In the genomic region with DNA sequence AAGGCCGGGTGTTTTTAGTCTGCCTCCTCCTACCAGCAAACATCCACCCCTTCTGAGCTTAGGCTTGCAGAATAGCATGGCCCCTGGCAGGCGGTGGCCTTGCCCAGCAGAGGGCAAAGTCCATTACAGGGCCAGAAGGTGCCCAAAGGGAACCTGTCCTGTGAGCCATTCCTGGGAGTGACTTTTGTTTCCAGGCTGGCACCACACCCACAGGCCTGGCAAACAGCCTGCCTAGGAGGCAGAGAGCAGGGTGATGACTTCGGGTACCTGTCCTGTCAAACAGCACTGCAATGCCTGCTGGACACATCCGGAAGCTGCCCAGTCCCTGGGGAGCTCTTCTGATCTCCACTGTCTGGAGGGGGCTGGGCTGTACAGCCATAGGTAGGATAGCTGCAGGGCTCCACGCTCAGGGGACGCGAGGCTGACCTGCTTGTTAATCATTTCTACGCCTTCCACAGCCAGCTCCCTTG, we compare ENCODE assay signal across 11 mouse cellular contexts. TPM values are rescaled to one million over a fixed set of nuclear protein-coding genes. Genes with fewer than 3 reads are reported as not detected.
A peak's percentile ranks its signal among the peaks of the same experiment; 100 is the strongest.
DNase-seq lines count a peak whose midpoint lies in the region; ATAC-seq lines count a peak whose summit lies in the region.
"Had no signal": no experiment of that assay in that cellular context is flagged by ENCODE, and none has a peak within 500 bp of the region (broad histone marks: within the 10 kb centered on the region; RNA-seq: fewer than 3 reads in every experiment).

No protein-coding gene starts in this region.

- H3K4me1 ChIP-seq in lung, embryonic 15.5 days, result peaks cover 19% of the 10 kb centered on the region
- peaks cover 36% of the 10 kb centered on the region for H3K4me1 ChIP-seq in intestine, embryonic 16.5 days (ENCODE audit: control insufficient read depth, insufficient read depth, low read length)
- peaks cover 19% of the 10 kb centered on the region for H3K4me1 ChIP-seq in stomach, embryonic 14.5 days (ENCODE audit: control insufficient read depth, insufficient read depth, low read length)

- WGBS in lung, embryonic 15.5 days, result 19% methylated on average over 8 of the region's 8 CpGs
- 25% methylated on average over 8 of the region's 8 CpGs for WGBS in intestine, embryonic 16.5 days
- 16% methylated on average over 8 of the region's 8 CpGs for WGBS in stomach, embryonic 14.5 days

- H3K27ac ChIP-seq in lung, embryonic 15.5 days, result peak overlapping the region; percentile 70
- peak overlapping the region; percentile 90 for H3K27ac ChIP-seq in intestine, embryonic 16.5 days (ENCODE audit: low read length)
- H3K27ac ChIP-seq in stomach, embryonic 14.5 days (ENCODE audit: low read length), result peak overlapping the region; percentile 56

- ATAC-seq in lung, embryonic 15.5 days (ENCODE audit: borderline replicate concordance, extremely low read depth, low FRiP score, low TSS enrichment), result no peak
- peak; percentile 88 for ATAC-seq in intestine, embryonic 16.5 days
- ATAC-seq in stomach, embryonic 14.5 days (ENCODE audit: insufficient number of reproducible peaks, insufficient read depth, low FRiP score, low read depth), result peak; percentile 86
- ATAC-seq: forebrain, embryonic 14.5 days had no signal

- no peaks in the 10 kb centered on the region for H3K36me3 ChIP-seq in lung, embryonic 15.5 days
- H3K36me3 ChIP-seq in intestine, embryonic 16.5 days (ENCODE audit: control insufficient read depth, insufficient read depth, low read length), result no peaks in the 10 kb centered on the region
- H3K36me3 ChIP-seq in stomach, embryonic 14.5 days (ENCODE audit: control insufficient read depth, insufficient read depth, low read length), result no peaks in the 10 kb centered on the region

- H3K9ac ChIP-seq in lung, embryonic 15.5 days, result no peak overlapping the region
- H3K9ac ChIP-seq in intestine, embryonic 16.5 days (ENCODE audit: low read depth, low read length), result peak overlapping the region; percentile 49
- no peak overlapping the region for H3K9ac ChIP-seq in stomach, embryonic 14.5 days (replicated peaks; ENCODE audit: low read depth, low read length)

- DNase-seq in lung, postnatal 10 days, result no peak
- peak; percentile 82 to 95 for DNase-seq in kidney, postnatal 25 days
- DNase-seq in MN1 (ENCODE audit: low spot score), result no peak
- DNase-seq in right cerebral cortex, postnatal 4 days, result no peak
- DNase-seq: adrenal gland, postnatal 14 days; cerebellum, adult 9-10 months; heart, postnatal 14 days had no signal

- no peak overlapping the region for H3K4me2 ChIP-seq in lung, embryonic 15.5 days
- H3K4me2 ChIP-seq in intestine, embryonic 16.5 days (ENCODE audit: low read depth, low read length), result peak overlapping the region; percentile 49
- H3K4me2 ChIP-seq in stomach, embryonic 14.5 days (replicated peaks; ENCODE audit: low read depth, low read length), result 0 out of 2 replicates have a peak overlapping the region, but pooled peaks have one; percentile 4

- peaks cover 10% of the 10 kb centered on the region for H3K27me3 ChIP-seq in lung, embryonic 15.5 days
- no peaks in the 10 kb centered on the region for H3K27me3 ChIP-seq in intestine, embryonic 16.5 days (replicated peaks; ENCODE audit: control insufficient read depth, insufficient read depth, low read length)
- H3K27me3 ChIP-seq in stomach, embryonic 14.5 days (ENCODE audit: control insufficient read depth, insufficient read depth, low read length), result no peaks in the 10 kb centered on the region

- H3K9me3 ChIP-seq in lung, embryonic 15.5 days, result no peaks in the 10 kb centered on the region
- H3K9me3 ChIP-seq in intestine, embryonic 16.5 days (ENCODE audit: control insufficient read depth, low read length), result no peaks in the 10 kb centered on the region
- no peaks in the 10 kb centered on the region for H3K9me3 ChIP-seq in stomach, embryonic 14.5 days (ENCODE audit: control insufficient read depth, low read depth, low read length)

- H3K4me3 ChIP-seq in lung, embryonic 15.5 days, result no peak overlapping the region
- peak overlapping the region; percentile 19 for H3K4me3 ChIP-seq in intestine, embryonic 16.5 days (ENCODE audit: low read length)
- no peak overlapping the region for H3K4me3 ChIP-seq in stomach, embryonic 14.5 days (ENCODE audit: low read depth, low read length)

RNA-seq across cellular contexts. Expression of a gene that starts 7.2 kb away (rescaled TPM):
- 20.8 and 23.0 TPM in 2 replicates for polyA plus RNA-seq in lung, embryonic 15.5 days (2015; fragmentation: Nextera tagmentation; extraction: Ambion mirVana)
- 69.5 and 74.1 TPM in 2 replicates for polyA plus RNA-seq in intestine, embryonic 16.5 days (2015; fragmentation: Nextera tagmentation; extraction: Ambion mirVana)
- polyA plus RNA-seq in stomach, embryonic 14.5 days (2014; fragmentation: Nextera tagmentation; extraction: Ambion mirVana), result 23.7 and 25.7 TPM in 2 replicates

RNA-seq across cellular contexts. Expression of a gene that starts 41.6 kb away (rescaled TPM):
- not detected in 2 replicates for polyA plus RNA-seq in lung, embryonic 15.5 days (2015; fragmentation: Nextera tagmentation; extraction: Ambion mirVana)
- polyA plus RNA-seq in intestine, embryonic 16.5 days (2015; fragmentation: Nextera tagmentation; extraction: Ambion mirVana), result not detected in 2 replicates
- not detected in 2 replicates for polyA plus RNA-seq in stomach, embryonic 14.5 days (2014; fragmentation: Nextera tagmentation; extraction: Ambion mirVana)
- polyA plus RNA-seq: forebrain, embryonic 14.5 days had no signal

Comparison
In these comparisons a context has a peak if more than half of its experiments do, and no peak if none do; other contexts are left out.
1. DNase-seq: peak in kidney, postnatal 25 days (2 of 2); none in lung, postnatal 10 days (single experiment), MN1 (single experiment) and right cerebral cortex, postnatal 4 days (single experiment).
2. Peak in every context shown above with its lines, with median percentiles within 50 percentile points of each other: H3K27ac ChIP-seq.